Mouse (Mus musculus) CH12.LX (cell line): ENCODE results near the gene Clptm1l.

Experiments used
- CHD1 ChIP-seq: IDR thresholded peaks from 2 replicates; pipeline ENCODE4 v1.6.1; 2012; ENCODE audit warnings: low read depth, low read length, improper control_type of control experiment, inconsistent platforms
- CHD2 ChIP-seq: IDR thresholded peaks from 2 replicates; pipeline ENCODE4 v1.6.1; 2011; ENCODE audit warnings: low read length, improper control_type of control experiment
- CTCF ChIP-seq, 2 experiments: IDR thresholded peaks in 1 of 2; conservative IDR thresholded peaks in 1 of 2; 2 replicates each; pipeline ENCODE4 v1.5.1; 2011 to 2012; ENCODE audit warnings: low read depth in 2 of 2, low read length in 2 of 2, improper control_type of control experiment in 1 of 2, inconsistent platforms in 1 of 2, mild to moderate bottlenecking in 1 of 2, moderate library complexity in 1 of 2
- EP300 ChIP-seq: IDR thresholded peaks from 2 replicates; pipeline ENCODE4 v1.6.1; 2011; ENCODE audit warnings: low read length, improper control_type of control experiment
- GABPA ChIP-seq: IDR thresholded peaks from 2 replicates; pipeline ENCODE4 v1.6.1; 2012; ENCODE audit warnings: low read depth, low read length, improper control_type of control experiment, inconsistent platforms; ENCODE audit not compliant: insufficient replicate concordance
- HCFC1 ChIP-seq: IDR thresholded peaks from 2 replicates; pipeline ENCODE4 v1.6.1; 2012; ENCODE audit warnings: low read depth, mild to moderate bottlenecking, inconsistent platforms, low read length, improper control_type of control experiment
- MAX ChIP-seq: IDR thresholded peaks from 2 replicates; pipeline ENCODE4 v1.6.1; 2011; ENCODE audit warnings: low read length, improper control_type of control experiment
- MEF2A ChIP-seq: IDR thresholded peaks from 2 replicates; pipeline ENCODE4 v1.6.1; 2014; ENCODE audit warnings: low read depth, mild to moderate bottlenecking, inconsistent platforms, low read length, improper control_type of control experiment, borderline replicate concordance
- MXI1 ChIP-seq: IDR thresholded peaks from 2 replicates; pipeline ENCODE4 v1.6.1; 2011; ENCODE audit warnings: mild to moderate bottlenecking, low read depth, low read length, improper control_type of control experiment
- POLR2AphosphoS2 ChIP-seq: IDR thresholded peaks from 2 replicates; pipeline ENCODE4 v1.6.1; 2011; ENCODE audit warnings: low read depth, low read length, improper control_type of control experiment
- USF1 ChIP-seq: IDR thresholded peaks from 2 replicates; pipeline ENCODE4 v1.6.1; 2014; ENCODE audit warnings: low read depth, mild to moderate bottlenecking, inconsistent platforms, low read length, improper control_type of control experiment

- TF ChIP-seq CHD2 (no peak), GABPA (no peak), HCFC1 (no peak), MAX (no peak), CTCF (conservative IDR thresholded peaks at IDR 0.05 in 1 of 2, IDR thresholded peaks at IDR 0.05 in 1 of 2; ENCODE audit: low read depth in 2 of 2, low read length in 2 of 2) (no peak), CHD1 (no peak), MEF2A (no peak), POLR2AphosphoS2 (no peak), USF1 (no peak), MXI1 (no peak), EP300 (no peak)
Observed at GRCm38 (mm10) chr13:73660163-73660695, 56.4 kb downstream of the Clptm1l start.
